Mouse (Mus musculus): Measurements from ENCODE around the gene Lcp2.
A peak's percentile ranks its signal among the peaks of the same experiment; 100 is the strongest.
"Not testable (repeated sequence)": the region's sequence is repeated elsewhere in the genome, so short reads cannot be mapped to it uniquely, and the experiment has no call there.

Gene Lcp2

DNA sequence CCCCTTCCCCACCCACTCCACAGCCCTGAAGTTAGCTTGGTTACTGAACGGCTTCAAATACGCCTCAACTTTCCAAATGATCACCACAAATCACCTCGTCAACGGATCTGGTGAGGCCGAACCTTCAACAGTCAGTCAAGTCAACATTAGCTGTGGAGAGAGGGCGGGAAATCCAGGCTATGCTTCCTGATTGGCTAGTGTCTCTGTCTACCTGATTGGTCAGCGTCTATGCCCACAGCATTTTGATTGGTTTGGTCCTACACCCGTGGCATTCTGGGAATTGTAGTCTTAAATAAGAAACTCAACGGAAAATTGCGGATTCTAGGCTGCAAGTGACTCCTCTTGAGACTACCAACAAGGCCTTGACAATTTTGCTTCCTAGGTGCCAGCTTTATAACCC lies 51.7 kb downstream of the Lcp2 start, which contains the start of gene 4930469K13Rik:
4930469K13Rik (minus strand) TSS at position 133 of the 400 bp plus-strand sequence.
- DNase-seq: no peak

DNA sequence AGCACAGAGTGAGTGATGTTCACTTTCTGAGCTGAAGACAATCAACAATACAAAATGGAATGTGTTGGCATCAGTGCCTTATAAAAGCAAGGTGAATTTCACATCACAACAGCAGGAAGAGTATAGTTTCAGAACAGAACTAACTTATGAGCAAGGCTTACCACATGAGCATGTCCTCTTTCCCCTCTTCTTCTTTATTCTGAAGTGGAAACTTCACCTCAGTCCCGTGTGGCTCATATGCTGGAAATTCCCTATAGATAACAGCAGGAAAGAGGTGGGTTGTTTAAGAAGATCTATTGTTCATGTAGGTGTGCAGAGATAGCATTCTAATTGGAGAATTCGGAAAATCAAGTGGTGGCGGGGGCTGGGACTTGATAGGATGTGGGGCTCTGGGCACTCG lies 55.1 kb downstream of the Lcp2 start:
- DNase-seq: no peak

DNA sequence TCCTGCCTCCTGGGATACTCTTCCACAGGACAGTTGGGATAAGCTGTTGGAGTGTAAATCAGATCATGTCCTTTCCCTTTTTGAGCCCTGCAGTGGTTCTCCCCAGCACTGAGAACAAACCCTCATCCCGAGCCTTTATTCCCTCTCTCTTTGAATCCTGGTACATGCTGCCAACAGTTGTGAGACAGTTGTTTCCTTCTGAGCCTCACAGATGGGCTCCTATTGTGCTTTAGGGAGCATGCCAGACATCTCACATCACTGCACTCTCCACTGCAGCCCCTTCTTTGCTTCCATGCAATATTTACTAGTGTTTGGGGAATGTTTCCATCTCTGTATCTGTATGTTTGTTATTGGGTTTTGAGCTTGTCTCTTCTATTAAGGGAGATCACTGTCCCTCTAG lies 58.2 kb downstream of the Lcp2 start:
- DNase-seq: no peak

DNA sequence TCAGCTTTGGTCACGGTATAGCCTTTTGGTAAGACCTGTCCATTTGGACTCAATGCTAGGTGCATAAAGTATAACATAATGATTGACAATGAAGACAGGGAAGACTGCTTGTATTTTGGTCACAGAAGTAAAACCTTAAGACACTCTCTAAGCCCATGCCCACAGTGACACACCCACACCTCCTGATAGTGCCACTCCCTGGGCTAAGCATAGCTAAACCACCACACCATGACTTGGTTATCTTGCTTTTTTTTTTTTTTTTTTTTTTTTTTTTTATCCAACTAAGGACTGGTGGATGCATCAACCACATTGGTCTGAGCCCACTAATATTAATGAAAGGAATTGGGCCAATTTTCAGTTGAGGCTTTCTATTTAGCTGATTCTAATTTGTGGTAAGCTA lies 62.5 kb downstream of the Lcp2 start:
- no peak for DNase-seq

DNA sequence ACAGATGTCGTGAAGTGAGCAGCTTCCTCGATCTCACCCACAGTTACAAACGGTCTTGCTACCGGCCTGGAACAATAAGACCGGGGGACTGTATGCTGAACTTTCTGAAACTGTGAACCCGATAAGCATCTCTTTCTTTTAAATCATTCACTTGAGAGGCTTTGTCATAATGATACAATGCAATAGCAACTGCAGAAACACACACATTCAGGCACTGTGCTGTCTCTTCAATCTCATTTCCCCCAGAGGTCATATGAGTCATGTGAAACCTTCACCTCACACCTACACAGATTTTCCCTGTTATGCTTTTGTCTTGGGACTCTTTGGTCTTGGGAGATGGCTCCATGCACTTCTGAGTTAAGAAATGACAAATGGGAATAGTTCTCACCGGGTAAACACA lies 65.2 kb downstream of the Lcp2 start:
- DNase-seq: no peak

DNA sequence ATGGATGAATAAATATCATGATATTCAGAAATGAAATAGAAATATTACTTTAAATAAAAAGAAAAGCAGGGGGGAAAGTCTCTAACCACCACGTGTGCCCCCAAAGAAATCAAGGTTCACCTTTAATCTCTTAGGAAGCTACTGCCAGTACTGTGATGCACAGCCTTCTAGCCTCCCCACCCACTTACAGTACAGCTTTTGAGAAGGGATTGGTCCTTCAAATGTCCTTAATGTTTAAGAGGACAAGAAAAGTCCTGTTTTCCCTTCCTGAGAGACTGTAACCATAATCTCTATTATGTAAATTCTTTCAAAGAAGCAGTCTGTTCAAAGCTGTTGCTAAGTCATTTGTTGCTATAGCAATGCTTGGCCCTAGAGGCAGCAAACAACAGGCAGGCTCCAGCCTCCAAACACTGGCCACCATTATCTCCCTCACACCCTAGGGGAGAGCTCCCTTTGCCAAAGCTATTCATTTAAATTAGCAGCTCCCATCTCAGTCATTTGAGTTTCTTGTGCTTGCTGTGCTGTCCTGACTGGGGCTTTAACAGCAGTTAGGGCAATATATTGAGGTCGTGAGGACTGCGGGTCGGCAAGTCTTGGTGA lies 66.2 kb downstream of the Lcp2 start:
- no peak for DNase-seq

DNA sequence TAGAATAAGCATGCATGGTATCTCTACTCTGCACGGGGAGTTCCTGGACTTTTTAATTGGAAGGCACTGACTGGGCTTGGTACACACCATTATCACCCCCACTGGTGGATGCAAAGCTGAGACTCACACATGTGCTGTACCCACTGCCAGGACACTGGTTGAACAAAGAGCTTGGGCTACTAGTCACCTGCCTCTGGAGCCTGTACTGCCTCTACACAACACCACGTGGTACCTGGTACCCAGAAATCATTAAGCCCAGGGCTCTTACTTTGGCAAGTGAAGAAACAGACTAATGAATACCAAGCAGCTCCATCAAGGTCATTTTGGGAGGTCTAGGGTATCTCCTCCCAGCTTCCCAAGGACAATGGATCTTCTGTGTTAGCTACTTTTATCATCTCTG lies 67.0 kb downstream of the Lcp2 start:
- DNase-seq: no peak

DNA sequence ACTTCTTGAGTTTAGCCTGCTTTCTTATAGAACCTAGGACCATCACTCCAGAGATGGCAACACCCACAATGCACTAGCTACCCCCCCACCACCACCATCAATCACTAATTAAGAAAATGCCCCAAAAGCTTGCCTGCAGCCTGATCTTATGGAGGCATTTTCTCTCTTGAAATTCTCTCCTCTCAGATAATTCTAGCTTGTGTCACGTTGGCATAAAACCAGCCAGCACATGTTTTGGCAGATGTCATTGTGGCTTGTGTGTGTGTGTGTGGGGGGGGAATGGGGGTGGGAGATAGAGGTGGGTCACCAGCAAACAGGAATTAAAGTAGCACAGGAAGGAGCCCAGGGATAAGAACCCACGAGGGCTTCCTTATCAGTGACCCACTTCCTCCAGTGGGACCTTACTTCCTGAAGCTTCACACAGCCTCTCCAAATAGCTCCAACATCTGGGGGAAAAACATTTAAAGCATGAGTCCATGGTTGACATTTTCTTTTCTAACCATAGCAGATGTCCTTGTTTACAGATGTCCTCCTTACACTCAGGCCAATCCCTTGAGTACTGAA lies 69.9 kb downstream of the Lcp2 start:
- DNase-seq: peak; percentile 15

DNA sequence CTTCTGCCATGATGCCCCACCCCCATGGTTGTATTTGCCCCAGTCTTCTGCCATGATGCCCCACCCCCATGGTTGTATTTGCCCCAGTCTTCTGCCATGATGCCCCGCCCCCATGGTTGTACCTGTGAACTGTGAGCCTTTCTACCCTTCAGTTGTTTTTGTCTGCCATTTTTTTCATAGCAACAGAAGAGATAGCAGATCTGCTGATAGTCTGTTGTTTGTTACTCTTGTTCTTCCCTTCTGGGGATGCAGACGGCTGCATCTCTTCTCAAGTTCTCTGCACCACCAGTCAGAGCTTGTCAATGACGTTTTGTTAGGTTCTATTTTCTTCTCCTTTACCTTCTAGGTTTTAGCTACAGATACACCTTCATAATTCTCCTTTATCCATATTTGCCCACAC lies 70.9 kb downstream of the Lcp2 start:
- DNase-seq: no peak

DNA sequence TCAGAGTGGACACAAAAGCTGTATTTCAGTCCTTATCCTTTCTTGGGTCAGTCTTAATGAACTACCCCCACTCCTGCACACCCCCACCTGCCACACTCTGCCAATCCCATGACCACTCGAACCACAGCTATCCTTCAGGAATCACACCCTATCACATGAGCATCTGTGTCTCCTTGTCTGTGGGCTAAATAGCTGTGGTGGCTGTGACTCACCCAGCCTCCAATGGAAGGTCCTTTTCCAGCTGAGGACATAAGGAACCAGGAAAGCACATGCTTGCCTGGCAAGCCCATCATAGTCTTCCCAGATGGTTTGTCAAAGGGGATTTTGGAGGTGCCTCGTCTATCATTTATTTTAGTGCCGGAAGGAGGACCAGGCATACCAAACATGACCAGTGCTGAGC lies 71.6 kb downstream of the Lcp2 start:
- no peak for DNase-seq

DNA sequence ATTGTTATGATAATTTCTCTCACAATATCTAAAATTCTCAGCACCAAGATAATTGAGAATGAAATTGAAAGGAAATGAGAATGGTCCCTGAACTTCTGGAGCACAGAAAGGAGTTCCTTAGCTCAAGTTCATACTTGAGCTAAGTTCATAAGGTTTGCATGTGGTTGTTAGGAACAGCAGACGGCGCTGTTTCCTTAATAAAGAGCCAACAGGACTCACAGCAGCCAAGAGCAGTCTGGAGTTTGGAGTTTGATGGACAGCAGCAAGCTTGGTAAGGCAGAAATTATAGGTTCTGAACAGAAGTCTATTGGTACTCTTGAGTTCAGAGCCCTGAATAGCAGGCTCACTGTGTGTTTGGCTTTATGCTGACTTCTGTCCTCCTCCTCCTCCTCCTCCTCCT lies 76.4 kb downstream of the Lcp2 start:
- peak; percentile 61 for DNase-seq

DNA sequence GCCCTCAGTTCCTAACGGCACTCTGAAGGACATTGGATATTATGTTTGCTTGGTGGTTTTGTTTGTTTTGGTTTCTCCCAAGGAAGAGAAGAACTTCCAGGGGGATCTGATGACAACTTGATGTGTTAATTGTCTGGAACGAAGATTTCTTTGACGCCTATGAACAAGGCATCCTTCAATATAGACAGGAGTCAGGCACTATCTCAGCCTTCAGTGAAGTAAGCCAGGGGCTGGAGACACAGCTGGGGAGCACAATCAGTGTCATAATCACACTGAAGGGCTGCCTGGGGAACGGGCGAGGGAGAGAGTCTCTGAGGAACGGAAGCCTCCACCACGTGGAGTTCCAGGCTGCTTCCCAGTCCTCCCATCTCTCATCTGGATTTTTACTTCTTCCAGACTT lies 78.1 kb downstream of the Lcp2 start:
- DNase-seq: no peak

DNA sequence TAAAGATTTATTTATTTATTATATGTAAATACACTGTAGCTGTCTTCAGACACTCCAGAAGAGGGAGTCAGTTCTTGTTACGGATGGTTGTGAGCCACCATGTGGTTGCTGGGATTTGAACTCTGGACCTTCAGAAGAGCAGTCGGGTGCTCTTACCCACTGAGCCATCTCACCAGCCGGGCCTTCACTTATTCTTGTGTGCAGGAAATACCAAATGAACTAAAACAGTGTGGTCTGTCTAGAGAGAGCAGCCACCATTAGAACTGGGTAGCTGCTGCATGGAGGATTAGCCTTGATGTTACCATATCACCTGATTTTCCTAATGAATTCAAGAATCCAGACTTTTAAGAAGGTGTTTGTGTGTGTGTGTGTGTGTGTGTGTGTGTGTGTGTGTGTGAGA lies 79.0 kb downstream of the Lcp2 start:
- DNase-seq: not testable (repeated sequence)

DNA sequence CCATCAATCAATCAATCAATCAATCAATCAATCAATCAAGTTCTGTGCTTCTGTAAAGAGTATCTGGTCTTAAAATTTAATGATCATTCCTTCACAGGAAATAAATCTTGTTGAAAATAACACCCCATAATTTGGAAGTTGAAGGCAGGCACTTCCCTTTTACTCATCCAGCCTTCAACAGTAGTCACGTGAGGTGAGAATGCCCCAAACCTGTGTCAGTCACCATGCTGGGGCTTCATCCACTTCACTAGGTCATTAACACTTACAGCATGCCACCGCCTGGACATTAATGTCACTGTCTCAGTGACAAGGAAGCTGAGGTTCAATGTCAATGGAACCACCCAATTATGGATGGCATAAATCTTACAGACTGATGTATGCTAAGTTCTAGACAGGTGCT lies 81.7 kb downstream of the Lcp2 start:
- no peak for DNase-seq

DNA sequence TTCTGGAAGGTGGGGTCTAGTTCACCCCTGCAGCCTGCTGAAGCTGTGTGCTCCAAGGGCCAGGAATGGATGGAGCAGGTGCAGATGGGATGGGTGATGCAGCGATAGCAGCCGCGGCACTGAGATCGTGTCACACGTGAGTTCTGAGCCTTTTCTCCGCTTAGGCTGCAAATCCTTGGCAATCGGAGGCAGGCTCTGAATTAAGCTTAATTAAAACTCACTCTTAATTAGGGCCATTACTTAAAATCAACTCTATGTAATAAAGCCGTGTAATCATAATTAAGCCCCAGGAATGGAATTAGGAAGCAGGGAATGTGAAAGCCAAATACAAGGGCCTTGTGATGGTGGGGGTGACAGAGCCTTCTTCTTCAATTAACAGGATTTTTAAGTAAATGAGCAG lies 92.6 kb downstream of the Lcp2 start:
- no peak for DNase-seq
